Mouse (Mus musculus): ENCODE data around the gene Frem3. TPM values are rescaled to one million over a fixed set of nuclear protein-coding genes. Genes with fewer than 3 reads are reported as not detected.

Gene Frem3
- polyA plus RNA-seq (2016; fragmentation: Nextera tagmentation; extraction: Ambion mirVana), result not detected in 2 replicates

DNA sequence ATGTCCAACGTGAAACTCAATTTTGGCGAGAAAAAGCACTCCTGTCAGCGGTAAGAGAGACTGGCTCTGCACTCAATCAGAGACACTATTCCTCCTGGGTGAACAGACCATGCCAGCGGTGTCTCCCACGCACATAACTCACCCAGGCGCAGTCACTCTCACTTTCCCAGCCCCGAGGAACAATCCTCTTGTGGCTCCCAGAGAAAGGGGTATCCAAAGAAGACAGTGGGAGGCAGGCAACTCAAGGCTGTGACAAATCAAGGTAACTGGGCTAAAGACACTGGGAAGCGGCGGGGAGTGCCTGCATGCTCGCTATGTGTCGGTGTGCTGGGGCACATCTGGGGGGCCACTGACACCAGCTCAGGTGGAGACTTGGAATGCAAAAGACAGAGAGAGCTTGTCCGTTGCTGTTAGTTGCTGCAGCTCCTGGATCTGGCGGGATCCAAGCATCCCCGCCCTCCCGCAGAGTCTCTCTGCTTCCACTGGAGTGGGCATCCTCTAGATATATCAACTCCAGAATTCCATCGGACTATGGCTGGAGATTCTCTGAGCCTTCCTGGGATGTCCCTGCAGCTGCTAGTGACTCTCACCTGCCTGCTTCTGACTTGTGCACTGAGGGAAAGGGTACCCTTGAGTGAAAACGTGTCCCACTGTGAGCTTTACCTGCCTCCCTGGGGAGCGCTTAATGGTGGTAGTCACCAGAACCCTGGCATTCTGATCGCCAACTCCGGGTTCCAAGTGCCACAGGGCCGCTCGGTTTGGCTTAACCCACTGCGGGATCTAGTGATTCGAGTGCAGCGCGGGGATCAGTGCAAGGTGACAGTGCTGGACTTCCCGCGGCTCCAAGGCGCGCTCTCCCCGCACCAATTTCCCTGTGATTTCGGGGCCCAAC lies at the start of gene Frem3:
Gene Frem3, plus strand, starts transcription at position 532 of the 892 bp plus-strand sequence.
- peaks cover 29% of the 10 kb centered on the region for H3K27me3 ChIP-seq
- peak within 1 kb of the TSS; percentile 25 for H3K4me3 ChIP-seq
- H3K4me2 ChIP-seq (replicated peaks), result peak within 1 kb of the TSS; percentile 47
- ATAC-seq (ENCODE audit: insufficient number of reproducible peaks, insufficient read depth, low FRiP score, low TSS enrichment), result no peak
- H3K9me3 ChIP-seq, result no peaks in the 10 kb centered on the region
- no peak within 1 kb of the TSS for H3K27ac ChIP-seq
- H3K4me1 ChIP-seq, result peaks cover 8% of the 10 kb centered on the region; the same call in 1 of the 2 replicates
- H3K36me3 ChIP-seq, result no peaks in the 10 kb centered on the region
- WGBS, result 4% methylated on average over 32 of the region's 32 CpGs
- H3K9ac ChIP-seq, result no peak within 1 kb of the TSS

DNA sequence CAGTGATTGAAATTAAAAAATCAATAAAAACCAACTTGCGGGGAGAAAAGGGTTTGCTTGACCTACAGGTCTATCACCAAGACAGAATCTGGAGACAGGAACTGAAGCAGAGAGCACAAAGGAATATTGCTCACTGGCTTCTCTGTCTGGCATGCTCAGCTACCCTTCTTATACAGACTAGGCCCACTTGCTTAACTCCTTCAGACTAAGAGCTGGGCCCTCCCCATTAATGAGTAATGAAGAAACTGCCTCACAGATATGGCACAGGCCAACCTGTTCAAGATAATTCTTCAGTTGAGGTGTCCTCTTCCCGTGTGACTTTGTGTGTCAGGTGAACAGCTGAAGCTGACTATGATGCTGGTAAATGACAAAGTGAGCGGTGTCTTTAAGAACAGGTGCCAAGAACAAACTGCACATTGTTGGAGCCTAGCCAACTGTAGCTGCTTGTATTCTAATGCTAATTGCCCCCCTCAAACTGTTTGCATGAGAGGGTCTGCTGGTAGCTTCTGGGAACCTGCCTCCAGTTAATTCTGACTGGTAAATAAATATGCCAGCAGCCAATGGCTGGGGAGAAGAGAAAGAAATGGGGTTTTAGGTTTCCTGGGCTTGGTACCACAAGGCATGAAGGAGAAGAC lies 46.6 kb upstream of the Frem3 start:
- H3K36me3 ChIP-seq, result no peaks in the 10 kb centered on the region
- no peak overlapping the region for H3K4me2 ChIP-seq (replicated peaks)
- 80% methylated on average over 3 of the region's 3 CpGs for WGBS
- no peak overlapping the region for H3K4me3 ChIP-seq
- no peak overlapping the region for H3K27ac ChIP-seq
- no peak overlapping the region for H3K9ac ChIP-seq
- no peaks in the 10 kb centered on the region for H3K27me3 ChIP-seq
- H3K9me3 ChIP-seq, result no peaks in the 10 kb centered on the region
- H3K4me1 ChIP-seq, result no peaks in the 10 kb centered on the region
- no peak for ATAC-seq (ENCODE audit: insufficient number of reproducible peaks, insufficient read depth, low FRiP score, low TSS enrichment)

DNA sequence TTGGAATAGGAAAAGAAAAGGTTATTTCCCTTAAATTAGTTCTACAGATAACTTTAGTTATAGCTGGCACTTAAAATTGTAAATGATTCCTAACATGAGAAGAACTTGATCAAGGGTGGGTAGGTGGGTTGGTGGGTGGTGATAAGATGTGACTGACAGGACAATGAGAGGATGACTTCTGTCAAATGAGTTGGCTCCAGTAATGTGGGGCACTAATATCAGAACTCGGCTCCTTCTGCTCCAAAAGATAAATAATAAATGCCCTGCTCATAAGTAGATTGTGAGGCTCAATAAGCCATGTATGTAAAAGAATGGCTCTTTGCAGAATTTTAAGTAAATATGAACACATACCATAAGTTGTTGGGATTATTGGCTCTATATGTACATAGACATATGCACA lies 43.4 kb upstream of the Frem3 start:
- Histone ChIP-seq H3K27me3 (no peaks in the 10 kb centered on the region), H3K9ac (no peak overlapping the region), H3K4me2 (replicated peaks) (no peak overlapping the region), H3K36me3 (no peaks in the 10 kb centered on the region), H3K9me3 (no peaks in the 10 kb centered on the region), H3K27ac (no peak overlapping the region), H3K4me3 (no peak overlapping the region), H3K4me1 (no peaks in the 10 kb centered on the region)
- 92% methylated on average over 1 of the region's 1 CpGs for WGBS
- no peak for ATAC-seq (ENCODE audit: insufficient number of reproducible peaks, insufficient read depth, low FRiP score, low TSS enrichment)

DNA sequence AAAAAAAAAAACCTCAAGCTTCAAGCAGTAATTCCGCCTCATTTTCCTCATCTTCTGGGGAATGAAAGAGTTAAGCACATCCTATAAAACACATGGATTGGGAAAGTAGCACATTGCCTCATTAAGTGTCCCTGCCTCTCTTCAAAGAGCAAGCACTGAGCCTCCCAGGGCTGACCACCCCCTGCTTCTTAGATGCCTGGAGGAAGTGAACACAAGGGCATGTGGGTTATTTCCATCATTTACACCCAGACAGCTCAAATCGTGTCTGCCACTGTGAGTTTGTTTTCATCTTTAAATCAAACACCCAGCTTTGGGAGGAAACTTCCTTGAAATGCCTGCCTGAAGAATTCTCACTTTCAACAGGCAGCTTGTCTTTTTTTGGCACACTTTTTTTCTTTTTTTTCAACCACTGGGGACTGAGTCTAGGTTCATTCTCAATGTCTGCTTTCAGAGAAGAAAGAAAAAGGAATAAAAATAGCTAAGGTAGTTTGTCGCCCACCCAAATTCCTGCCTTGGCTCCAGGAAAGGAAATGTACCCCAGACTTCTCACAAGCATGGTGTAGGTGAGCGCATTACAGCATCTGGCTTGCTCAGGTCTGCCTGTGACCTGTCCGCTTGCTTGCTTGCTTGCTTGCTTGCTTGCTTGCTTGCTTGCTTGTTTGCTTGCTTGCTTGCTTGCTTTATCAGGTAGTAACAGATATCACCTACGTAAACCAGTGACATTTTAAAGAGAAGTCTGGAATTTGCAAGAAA lies 42.5 kb upstream of the Frem3 start:
- Histone ChIP-seq H3K4me3 (no peak overlapping the region), H3K36me3 (no peaks in the 10 kb centered on the region), H3K9me3 (no peaks in the 10 kb centered on the region), H3K4me2 (replicated peaks) (no peak overlapping the region), H3K4me1 (no peaks in the 10 kb centered on the region), H3K27ac (no peak overlapping the region), H3K9ac (no peak overlapping the region), H3K27me3 (no peaks in the 10 kb centered on the region)
- 66% methylated on average over 6 of the region's 6 CpGs for WGBS
- ATAC-seq (ENCODE audit: insufficient number of reproducible peaks, insufficient read depth, low FRiP score, low TSS enrichment), result no peak

DNA sequence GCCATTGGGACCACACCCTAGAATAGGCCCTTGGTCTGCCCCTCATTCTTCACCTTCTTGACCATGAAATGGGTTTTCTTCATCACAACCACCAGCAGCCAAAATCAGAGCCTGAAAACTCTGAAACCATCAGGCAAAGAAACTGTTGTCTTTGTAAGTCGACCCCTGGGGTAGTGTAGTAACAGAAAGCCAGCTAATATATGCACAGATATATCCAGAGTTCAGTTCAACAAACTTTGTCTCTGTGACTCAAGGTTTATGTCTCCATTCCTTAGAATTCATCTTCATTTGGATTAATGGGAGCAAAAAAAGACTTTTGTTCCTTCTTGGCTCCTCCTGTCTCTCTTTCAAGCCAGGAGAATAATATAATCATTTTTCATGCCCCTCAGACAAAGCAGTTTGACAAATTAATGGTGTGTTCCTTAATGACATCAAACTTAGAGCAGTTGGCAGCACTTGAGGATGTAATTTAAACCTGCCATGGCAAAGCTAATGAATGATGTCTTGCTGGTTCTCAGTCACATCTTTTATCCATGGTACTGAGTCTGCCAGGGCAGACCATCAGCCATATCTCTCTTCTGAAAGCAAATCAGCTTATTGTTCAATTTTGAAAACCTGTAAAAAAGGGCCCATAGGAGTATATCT lies 38.3 kb upstream of the Frem3 start:
- Histone ChIP-seq H3K27ac (no peak overlapping the region), H3K4me3 (no peak overlapping the region), H3K9ac (no peak overlapping the region), H3K9me3 (no peaks in the 10 kb centered on the region), H3K27me3 (no peaks in the 10 kb centered on the region), H3K36me3 (no peaks in the 10 kb centered on the region), H3K4me2 (replicated peaks) (no peak overlapping the region), H3K4me1 (no peaks in the 10 kb centered on the region)
- WGBS, result 67% methylated on average over 1 of the region's 1 CpGs
- ATAC-seq (ENCODE audit: insufficient number of reproducible peaks, insufficient read depth, low FRiP score, low TSS enrichment), result no peak

DNA sequence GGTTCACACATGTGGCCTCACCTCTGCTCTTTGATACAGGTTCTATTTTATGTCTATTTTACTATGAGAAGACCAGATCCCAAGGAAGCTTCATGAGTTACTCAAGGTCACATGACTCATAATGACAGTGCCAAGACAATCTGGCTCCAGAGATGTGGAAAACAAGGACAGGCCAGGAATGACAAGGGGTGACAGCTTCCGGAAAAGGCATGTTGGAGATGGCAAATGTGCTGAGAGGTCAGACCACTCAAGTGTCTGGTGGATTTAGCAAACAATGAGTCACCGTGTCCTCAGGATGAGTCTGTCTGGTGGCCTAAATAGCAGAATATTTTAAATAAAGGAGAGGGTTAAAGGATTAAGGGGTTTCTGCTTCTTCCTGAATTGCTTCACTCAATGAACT lies 33.8 kb upstream of the Frem3 start:
- no peaks in the 10 kb centered on the region for H3K9me3 ChIP-seq

DNA sequence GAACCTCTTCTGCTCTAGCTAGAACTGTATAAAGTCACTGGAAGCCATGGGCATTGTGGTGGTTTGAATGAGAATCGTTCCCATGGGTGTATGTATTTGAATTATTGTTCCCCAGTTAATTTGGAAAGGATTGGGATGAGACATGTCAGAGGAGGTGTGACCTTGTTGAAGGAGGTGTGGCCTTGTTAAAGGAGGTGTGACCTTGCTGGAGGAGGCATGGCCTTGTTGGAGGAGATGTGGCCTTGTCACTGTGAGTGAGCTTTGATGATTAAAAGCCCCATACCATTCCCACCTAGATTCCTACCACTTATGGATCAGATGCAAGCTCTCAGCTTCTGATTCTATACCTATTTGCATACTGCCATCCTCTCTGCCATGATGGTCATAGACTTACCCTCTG lies 31.8 kb upstream of the Frem3 start:
- no peak overlapping the region for H3K27ac ChIP-seq
- H3K9me3 ChIP-seq, result no peaks in the 10 kb centered on the region
- no peak overlapping the region for H3K4me3 ChIP-seq
- 62% methylated on average over 1 of the region's 1 CpGs for WGBS
- H3K36me3 ChIP-seq, result no peaks in the 10 kb centered on the region
- H3K4me2 ChIP-seq (replicated peaks), result no peak overlapping the region
- no peaks in the 10 kb centered on the region for H3K4me1 ChIP-seq
- no peaks in the 10 kb centered on the region for H3K27me3 ChIP-seq
- no peak for ATAC-seq (ENCODE audit: insufficient number of reproducible peaks, insufficient read depth, low FRiP score, low TSS enrichment)
- no peak overlapping the region for H3K9ac ChIP-seq

More for the DNA sequence above, 33.8 kb upstream of the Frem3 start:
- Histone ChIP-seq H3K27me3 (no peaks in the 10 kb centered on the region), H3K9ac (no peak overlapping the region), H3K36me3 (no peaks in the 10 kb centered on the region), H3K4me2 (replicated peaks) (no peak overlapping the region), H3K4me1 (no peaks in the 10 kb centered on the region), H3K27ac (no peak overlapping the region), H3K4me3 (no peak overlapping the region)
- no peak for ATAC-seq (ENCODE audit: insufficient number of reproducible peaks, insufficient read depth, low FRiP score, low TSS enrichment)
- WGBS, result 83% methylated on average over 2 of the region's 2 CpGs

DNA sequence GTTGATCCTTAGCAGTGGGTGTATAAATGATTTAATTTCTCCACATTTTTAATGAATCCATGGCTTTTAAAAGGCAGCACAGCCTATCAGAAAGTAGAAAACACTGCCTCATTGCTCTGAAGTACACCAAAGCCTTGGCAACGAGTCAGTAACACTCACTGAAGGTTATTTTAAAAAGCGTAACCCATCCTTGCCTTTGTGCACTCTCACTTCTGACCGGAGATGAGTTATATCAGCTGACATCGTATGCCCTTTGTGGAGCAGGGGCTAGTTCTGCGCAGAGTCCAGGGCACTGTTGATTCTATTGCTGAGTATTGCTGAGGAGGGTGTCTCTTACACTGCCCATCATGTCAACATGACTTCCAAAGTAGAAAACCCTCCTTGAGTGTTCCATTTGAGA lies 18.3 kb upstream of the Frem3 start:
- no peak overlapping the region for H3K4me2 ChIP-seq (replicated peaks)
- H3K36me3 ChIP-seq, result no peaks in the 10 kb centered on the region
- no peaks in the 10 kb centered on the region for H3K9me3 ChIP-seq
- no peak overlapping the region for H3K4me3 ChIP-seq
- no peak for ATAC-seq (ENCODE audit: insufficient number of reproducible peaks, insufficient read depth, low FRiP score, low TSS enrichment)
- H3K4me1 ChIP-seq, result no peaks in the 10 kb centered on the region
- no peaks in the 10 kb centered on the region for H3K27me3 ChIP-seq
- WGBS, result 72% methylated on average over 5 of the region's 5 CpGs
- no peak overlapping the region for H3K27ac ChIP-seq
- no peak overlapping the region for H3K9ac ChIP-seq

DNA sequence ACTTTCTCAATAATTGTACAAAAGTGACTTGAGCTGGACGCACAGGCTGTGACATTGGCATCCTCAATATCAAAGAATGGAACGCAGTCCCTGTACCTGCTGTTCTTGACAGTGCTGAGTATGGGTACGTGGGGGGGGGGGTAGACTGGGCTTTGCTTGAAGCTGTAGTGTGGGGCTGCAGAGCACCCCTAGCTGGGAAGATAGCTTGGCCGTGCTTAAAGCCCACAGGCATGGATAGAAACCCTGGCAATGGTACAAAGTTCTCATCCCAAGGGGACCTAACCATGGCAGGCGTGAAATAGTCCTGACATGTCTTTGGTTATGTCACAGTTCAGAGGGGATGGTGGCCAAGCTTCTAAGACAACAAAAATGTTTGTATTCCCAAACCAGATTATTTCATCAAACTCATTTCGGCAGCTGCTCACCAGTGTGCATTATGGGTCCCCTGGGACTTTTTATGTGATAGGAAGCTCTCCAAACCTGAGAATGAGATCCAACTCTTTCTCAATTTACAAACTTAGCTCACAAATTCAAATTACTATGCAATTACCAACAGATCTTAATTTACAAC lies 10.2 kb upstream of the Frem3 start:
- Histone ChIP-seq H3K27ac (no peak overlapping the region), H3K4me1 (no peaks in the 10 kb centered on the region), H3K27me3 (no peaks in the 10 kb centered on the region), H3K4me2 (replicated peaks) (no peak overlapping the region), H3K36me3 (no peaks in the 10 kb centered on the region), H3K4me3 (no peak overlapping the region), H3K9ac (no peak overlapping the region), H3K9me3 (no peaks in the 10 kb centered on the region)
- no peak for ATAC-seq (ENCODE audit: insufficient number of reproducible peaks, insufficient read depth, low FRiP score, low TSS enrichment)
- 77% methylated on average over 6 of the region's 6 CpGs for WGBS

DNA sequence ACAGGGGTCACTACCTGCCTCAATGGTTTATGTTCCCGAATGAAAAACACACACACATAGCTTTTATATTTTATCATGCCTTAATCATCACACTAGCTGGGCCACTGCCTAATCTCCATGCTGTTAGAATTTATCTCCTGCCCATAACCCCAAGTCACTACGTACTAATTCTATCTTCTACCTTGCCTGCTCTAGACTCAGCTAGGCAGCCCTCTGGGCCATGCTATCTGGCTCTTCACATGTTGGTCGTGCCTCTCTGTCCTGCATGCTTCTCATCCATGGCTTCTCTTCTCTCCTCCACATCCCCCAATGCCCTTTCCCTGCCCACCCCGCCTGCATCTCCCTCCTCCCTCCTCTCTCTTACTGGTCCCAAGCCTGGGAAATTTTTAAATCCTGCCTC lies 9.0 kb upstream of the Frem3 start:
- Histone ChIP-seq H3K27me3 (no peaks in the 10 kb centered on the region), H3K9me3 (no peaks in the 10 kb centered on the region), H3K27ac (no peak overlapping the region), H3K4me2 (replicated peaks) (no peak overlapping the region), H3K9ac (no peak overlapping the region), H3K4me1 (no peaks in the 10 kb centered on the region), H3K36me3 (no peaks in the 10 kb centered on the region), H3K4me3 (no peak overlapping the region)
- ATAC-seq (ENCODE audit: insufficient number of reproducible peaks, insufficient read depth, low FRiP score, low TSS enrichment), result no peak
- WGBS, result 76% methylated on average over 4 of the region's 4 CpGs

DNA sequence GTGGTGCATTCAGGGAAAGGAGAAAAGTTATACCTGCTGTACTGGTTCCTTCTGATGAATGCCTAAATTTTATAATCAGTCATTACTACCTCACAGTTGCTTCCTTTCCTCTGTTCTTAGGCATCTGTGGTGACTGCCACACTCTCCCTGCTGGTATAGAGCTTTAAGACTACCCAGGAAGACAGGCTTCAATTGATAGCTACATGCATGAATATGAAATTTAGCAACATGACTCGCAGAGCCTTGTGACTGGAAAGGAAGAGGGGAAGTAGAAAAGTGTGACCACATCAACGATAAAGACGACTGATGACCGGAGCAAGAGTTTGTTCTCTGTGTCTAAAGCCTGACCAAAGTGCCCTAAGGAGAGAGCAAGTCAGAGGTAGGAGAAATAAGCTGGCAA lies 3.8 kb upstream of the Frem3 start:
- H3K4me3 ChIP-seq, result no peak overlapping the region
- no peak overlapping the region for H3K27ac ChIP-seq
- 91% methylated on average over 4 of the region's 4 CpGs for WGBS
- H3K27me3 ChIP-seq, result peaks cover 18% of the 10 kb centered on the region
- H3K36me3 ChIP-seq, result no peaks in the 10 kb centered on the region
- H3K4me2 ChIP-seq (replicated peaks), result no peak overlapping the region
- ATAC-seq (ENCODE audit: insufficient number of reproducible peaks, insufficient read depth, low FRiP score, low TSS enrichment), result no peak
- H3K9ac ChIP-seq, result no peak overlapping the region
- H3K4me1 ChIP-seq, result peaks cover 8% of the 10 kb centered on the region; the same call in 1 of the 2 replicates
- no peaks in the 10 kb centered on the region for H3K9me3 ChIP-seq
